Mouse (Mus musculus): ENCODE measurements around the gene Grin2c. TPM values are rescaled to one million over a fixed set of nuclear protein-coding genes. Genes with fewer than 3 reads are reported as not detected.
A peak's percentile ranks its signal among the peaks of the same experiment; 100 is the strongest.

Gene Grin2c
- polyA plus RNA-seq, 1 experiment from 2014 or later, result not detected

- Histone ChIP-seq H3K9ac (ENCODE audit: low read length) (no peak overlapping the region), H3K4me1 (replicated peaks; ENCODE audit: control insufficient read depth, insufficient read depth, low read length) (peaks cover 9% of the 10 kb centered on the region), H3K4me2 (ENCODE audit: low read length) (peak overlapping the region; percentile 77), H3K9me3 (ENCODE audit: control insufficient read depth, low read length) (no peaks in the 10 kb centered on the region), H3K4me3 (ENCODE audit: low read depth, low read length) (peak overlapping the region; percentile 41), H3K36me3 (ENCODE audit: control insufficient read depth, insufficient read depth, low read length) (no peaks in the 10 kb centered on the region), H3K27ac (ENCODE audit: low read depth) (no peak overlapping the region), H3K27me3 (replicated peaks; ENCODE audit: control insufficient read depth, insufficient read depth, low read length) (peaks cover 61% of the 10 kb centered on the region)
- ATAC-seq (replicated peaks; ENCODE audit: low FRiP score, low TSS enrichment, low read depth), result no peak
- 3% methylated on average over 36 of the region's 36 CpGs for WGBS
- no peak for DNase-seq (ENCODE audit: low spot score)
Observed at GRCm38 (mm10) chr11:115250405-115251090, 16.5 kb downstream of the Grin2c start.

DNA sequence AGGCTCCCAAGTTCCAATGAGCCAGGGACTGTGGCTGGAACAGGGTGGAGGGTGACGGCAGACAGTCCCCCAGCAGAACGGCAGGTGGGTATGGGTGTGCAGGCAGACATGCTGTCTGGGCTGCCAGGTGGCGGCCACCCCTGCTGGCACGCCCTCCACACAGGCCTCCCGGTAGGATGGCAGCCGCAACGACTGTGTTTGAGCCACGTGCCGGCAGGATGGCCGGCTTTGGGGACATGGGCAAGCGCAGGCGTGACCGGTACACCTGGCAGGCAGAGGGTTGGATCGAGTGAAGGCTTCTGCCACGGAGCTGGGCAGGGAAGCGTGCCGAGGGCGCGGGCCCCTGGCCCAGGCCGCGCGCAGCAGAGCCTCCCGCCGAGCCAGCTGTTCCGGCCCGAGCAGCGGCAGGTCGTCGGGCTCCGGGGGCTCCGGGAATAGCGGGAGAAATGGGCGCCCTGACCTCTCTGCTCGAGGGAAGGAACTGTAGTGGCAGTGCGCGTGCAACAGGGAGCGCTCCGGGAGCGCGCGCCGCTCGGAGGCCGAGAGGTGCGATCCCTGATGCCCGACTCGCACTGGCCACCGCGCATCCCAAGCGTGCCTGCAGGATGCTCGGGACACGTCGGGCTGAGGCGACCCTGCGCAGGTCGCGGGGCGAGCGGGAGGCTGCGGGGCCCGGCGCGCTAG is 17.2 kb downstream of the Grin2c start:
- peak overlapping the region; percentile 41 for H3K4me3 ChIP-seq (ENCODE audit: low read depth, low read length)
- 0 out of 2 replicates have a peak overlapping the region, but pooled peaks have one; percentile 10 for H3K9ac ChIP-seq (ENCODE audit: low read length)
- no peak overlapping the region for H3K27ac ChIP-seq (ENCODE audit: low read depth)
- ATAC-seq (replicated peaks; ENCODE audit: low FRiP score, low TSS enrichment, low read depth) (no peak), DNase-seq (ENCODE audit: low spot score) (no peak)
- H3K36me3 ChIP-seq (ENCODE audit: control insufficient read depth, insufficient read depth, low read length), result no peaks in the 10 kb centered on the region
- peaks cover 55% of the 10 kb centered on the region for H3K27me3 ChIP-seq (replicated peaks; ENCODE audit: control insufficient read depth, insufficient read depth, low read length)
- WGBS, result 3% methylated on average over 62 of the region's 63 CpGs
- H3K4me2 ChIP-seq (ENCODE audit: low read length), result peak overlapping the region; percentile 77
- H3K4me1 ChIP-seq (replicated peaks; ENCODE audit: control insufficient read depth, insufficient read depth, low read length), result peaks cover 9% of the 10 kb centered on the region
- H3K9me3 ChIP-seq (ENCODE audit: control insufficient read depth, low read length), result no peaks in the 10 kb centered on the region

GRCm38 (mm10) chr11:115247945-115248344 is 19.1 kb downstream of the Grin2c start:
- H3K4me1 ChIP-seq (replicated peaks; ENCODE audit: control insufficient read depth, insufficient read depth, low read length), result peaks cover 9% of the 10 kb centered on the region
- H3K9me3 ChIP-seq (ENCODE audit: control insufficient read depth, low read length), result no peaks in the 10 kb centered on the region
- 62% methylated on average over 6 of the region's 6 CpGs for WGBS
- no peak for ATAC-seq (replicated peaks; ENCODE audit: low FRiP score, low TSS enrichment, low read depth)
- peaks cover 55% of the 10 kb centered on the region for H3K27me3 ChIP-seq (replicated peaks; ENCODE audit: control insufficient read depth, insufficient read depth, low read length)
- H3K4me2 ChIP-seq (ENCODE audit: low read length), result no peak overlapping the region
- no peak for DNase-seq (ENCODE audit: low spot score)
- no peak overlapping the region for H3K4me3 ChIP-seq (ENCODE audit: low read depth, low read length)
- peaks cover 7% of the 10 kb centered on the region; the same call in 1 of the 2 replicates for H3K36me3 ChIP-seq (ENCODE audit: control insufficient read depth, insufficient read depth, low read length)
- no peak overlapping the region for H3K27ac ChIP-seq (ENCODE audit: low read depth)
- no peak overlapping the region for H3K9ac ChIP-seq (ENCODE audit: low read length)

DNA sequence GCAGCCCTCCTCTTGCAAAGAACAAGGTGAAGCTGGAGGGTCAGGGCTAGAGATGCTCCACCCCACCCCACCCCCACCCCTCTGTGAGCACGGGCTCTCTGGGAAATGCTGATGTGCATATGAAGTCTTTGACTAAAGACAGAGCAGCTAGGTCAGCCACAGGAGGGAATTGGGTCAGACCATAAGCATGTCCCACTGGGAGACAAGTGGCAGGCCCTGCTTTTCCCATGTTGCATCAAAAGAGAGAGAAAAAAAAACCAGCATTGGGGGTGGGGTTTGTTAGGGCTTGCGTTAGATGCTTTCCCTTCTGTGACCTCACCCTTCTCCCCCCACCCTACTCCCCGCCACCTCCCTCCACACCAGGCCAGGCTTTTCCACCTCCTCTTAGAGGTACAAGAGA is 19.8 kb downstream of the Grin2c start:
- Histone ChIP-seq H3K27me3 (replicated peaks; ENCODE audit: control insufficient read depth, insufficient read depth, low read length) (peaks cover 55% of the 10 kb centered on the region), H3K9ac (ENCODE audit: low read length) (no peak overlapping the region), H3K9me3 (ENCODE audit: control insufficient read depth, low read length) (no peaks in the 10 kb centered on the region), H3K4me1 (replicated peaks; ENCODE audit: control insufficient read depth, insufficient read depth, low read length) (peaks cover 9% of the 10 kb centered on the region), H3K4me2 (ENCODE audit: low read length) (no peak overlapping the region), H3K36me3 (ENCODE audit: control insufficient read depth, insufficient read depth, low read length) (peaks cover 7% of the 10 kb centered on the region; the same call in 1 of the 2 replicates), H3K27ac (ENCODE audit: low read depth) (no peak overlapping the region), H3K4me3 (ENCODE audit: low read depth, low read length) (no peak overlapping the region)
- 30% methylated on average over 3 of the region's 3 CpGs for WGBS
- DNase-seq (ENCODE audit: low spot score), result no peak
- ATAC-seq (replicated peaks; ENCODE audit: low FRiP score, low TSS enrichment, low read depth), result no peak

GRCm38 (mm10) chr11:115246386-115246785 is 20.7 kb downstream of the Grin2c start:
- ATAC-seq (replicated peaks; ENCODE audit: low FRiP score, low TSS enrichment, low read depth) (no peak), DNase-seq (ENCODE audit: low spot score) (no peak)
- H3K36me3 ChIP-seq (ENCODE audit: control insufficient read depth, insufficient read depth, low read length), result peaks cover 7% of the 10 kb centered on the region; the same call in 1 of the 2 replicates
- H3K9ac ChIP-seq (ENCODE audit: low read length), result no peak overlapping the region
- H3K27me3 ChIP-seq (replicated peaks; ENCODE audit: control insufficient read depth, insufficient read depth, low read length), result peaks cover 49% of the 10 kb centered on the region
- no peak overlapping the region for H3K4me2 ChIP-seq (ENCODE audit: low read length)
- WGBS, result 81% methylated on average over 8 of the region's 8 CpGs
- H3K4me1 ChIP-seq (replicated peaks; ENCODE audit: control insufficient read depth, insufficient read depth, low read length), result peaks cover 9% of the 10 kb centered on the region
- no peak overlapping the region for H3K4me3 ChIP-seq (ENCODE audit: low read depth, low read length)
- no peak overlapping the region for H3K27ac ChIP-seq (ENCODE audit: low read depth)
- no peaks in the 10 kb centered on the region for H3K9me3 ChIP-seq (ENCODE audit: control insufficient read depth, low read length)

- 89% methylated on average over 8 of the region's 8 CpGs for WGBS
Observed at GRCm38 (mm10) chr11:115244840-115245239, 22.2 kb downstream of the Grin2c start.

GRCm38 (mm10) chr11:115243783-115244182 is 23.3 kb downstream of the Grin2c start:
- H3K27ac ChIP-seq (ENCODE audit: low read depth), result no peak overlapping the region
- H3K27me3 ChIP-seq (replicated peaks; ENCODE audit: control insufficient read depth, insufficient read depth, low read length), result peaks cover 24% of the 10 kb centered on the region
- no peak overlapping the region for H3K4me2 ChIP-seq (ENCODE audit: low read length)
- WGBS, result 89% methylated on average over 12 of the region's 12 CpGs
- peaks cover 7% of the 10 kb centered on the region; the same call in 1 of the 2 replicates for H3K36me3 ChIP-seq (ENCODE audit: control insufficient read depth, insufficient read depth, low read length)
- H3K4me3 ChIP-seq (ENCODE audit: low read depth, low read length), result no peak overlapping the region
- ATAC-seq (replicated peaks; ENCODE audit: low FRiP score, low TSS enrichment, low read depth), result no peak
- H3K4me1 ChIP-seq (replicated peaks; ENCODE audit: control insufficient read depth, insufficient read depth, low read length), result no peaks in the 10 kb centered on the region
- H3K9me3 ChIP-seq (ENCODE audit: control insufficient read depth, low read length), result no peaks in the 10 kb centered on the region
- no peak for DNase-seq (ENCODE audit: low spot score)
- no peak overlapping the region for H3K9ac ChIP-seq (ENCODE audit: low read length)

More at GRCm38 (mm10) chr11:115244840-115245239, 22.2 kb downstream of the Grin2c start:
- ATAC-seq (replicated peaks; ENCODE audit: low FRiP score, low TSS enrichment, low read depth) (no peak), DNase-seq (ENCODE audit: low spot score) (no peak)
- Histone ChIP-seq H3K4me1 (replicated peaks; ENCODE audit: control insufficient read depth, insufficient read depth, low read length) (peaks cover 2% of the 10 kb centered on the region), H3K4me2 (ENCODE audit: low read length) (no peak overlapping the region), H3K4me3 (ENCODE audit: low read depth, low read length) (no peak overlapping the region), H3K27me3 (replicated peaks; ENCODE audit: control insufficient read depth, insufficient read depth, low read length) (peaks cover 35% of the 10 kb centered on the region), H3K27ac (ENCODE audit: low read depth) (no peak overlapping the region), H3K36me3 (ENCODE audit: control insufficient read depth, insufficient read depth, low read length) (peaks cover 7% of the 10 kb centered on the region; the same call in 1 of the 2 replicates), H3K9ac (ENCODE audit: low read length) (no peak overlapping the region), H3K9me3 (ENCODE audit: control insufficient read depth, low read length) (no peaks in the 10 kb centered on the region)

DNA sequence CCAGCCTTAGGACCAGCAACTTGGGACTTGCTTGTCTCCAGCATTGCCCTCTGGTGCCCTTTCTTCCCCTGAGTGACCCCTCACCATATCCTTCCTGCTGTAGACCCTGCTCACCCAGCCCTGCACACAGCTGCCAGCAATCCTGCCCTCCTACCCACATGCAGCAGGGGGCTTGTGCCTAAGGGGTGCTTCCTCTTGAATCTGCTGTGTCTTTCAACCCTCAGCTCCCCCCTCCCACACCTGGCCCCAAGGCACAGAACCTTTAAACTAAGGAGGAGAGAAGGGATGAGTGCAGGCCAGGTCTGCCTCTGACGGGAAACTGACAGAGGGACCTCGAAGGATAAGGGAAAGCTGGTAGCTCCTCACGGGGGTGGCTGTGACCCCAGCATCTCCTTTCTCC is 24.3 kb downstream of the Grin2c start:
- no peak for DNase-seq (ENCODE audit: low spot score)
- Histone ChIP-seq H3K4me1 (replicated peaks; ENCODE audit: control insufficient read depth, insufficient read depth, low read length) (no peaks in the 10 kb centered on the region), H3K9me3 (ENCODE audit: control insufficient read depth, low read length) (no peaks in the 10 kb centered on the region), H3K4me2 (ENCODE audit: low read length) (no peak overlapping the region), H3K9ac (ENCODE audit: low read length) (no peak overlapping the region), H3K27me3 (replicated peaks; ENCODE audit: control insufficient read depth, insufficient read depth, low read length) (peaks cover 14% of the 10 kb centered on the region), H3K36me3 (ENCODE audit: control insufficient read depth, insufficient read depth, low read length) (peaks cover 7% of the 10 kb centered on the region; the same call in 1 of the 2 replicates), H3K27ac (ENCODE audit: low read depth) (no peak overlapping the region), H3K4me3 (ENCODE audit: low read depth, low read length) (no peak overlapping the region)
- ATAC-seq (replicated peaks; ENCODE audit: low FRiP score, low TSS enrichment, low read depth), result no peak
- 71% methylated on average over 3 of the region's 3 CpGs for WGBS
